Mouse (Mus musculus) adrenal gland (tissue): ENCODE measurements around the gene Klhl22.

Source experiments
- intact Hi-C: fragments of 180-260 bp; cut with DNase I; formaldehyde crosslinking; loops from one replicate; pipeline ENCODE4 v1.15.1; 2025

Gene Klhl22

DNA sequence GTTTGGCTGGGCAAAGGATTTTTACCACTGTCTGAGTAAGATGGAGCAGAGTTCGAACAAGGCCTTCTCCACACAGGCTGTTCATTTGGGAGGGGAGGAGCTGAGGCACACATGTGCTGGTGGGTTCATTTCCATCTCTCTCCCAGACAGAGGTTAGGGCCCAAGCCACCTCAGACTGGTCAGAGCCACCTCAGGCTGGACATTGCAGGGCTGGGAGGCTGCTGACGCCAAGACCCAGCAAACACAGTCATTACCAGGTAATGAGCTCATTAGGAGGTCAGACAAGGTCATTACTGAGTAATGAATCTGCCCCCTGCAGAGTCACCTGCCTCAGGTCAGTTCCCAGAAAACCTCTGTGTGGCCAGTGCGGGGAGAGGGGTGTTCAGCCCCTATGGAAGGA lies 69.4 kb downstream of the Klhl22 start:
- intact Hi-C loops, result no loop called here

DNA sequence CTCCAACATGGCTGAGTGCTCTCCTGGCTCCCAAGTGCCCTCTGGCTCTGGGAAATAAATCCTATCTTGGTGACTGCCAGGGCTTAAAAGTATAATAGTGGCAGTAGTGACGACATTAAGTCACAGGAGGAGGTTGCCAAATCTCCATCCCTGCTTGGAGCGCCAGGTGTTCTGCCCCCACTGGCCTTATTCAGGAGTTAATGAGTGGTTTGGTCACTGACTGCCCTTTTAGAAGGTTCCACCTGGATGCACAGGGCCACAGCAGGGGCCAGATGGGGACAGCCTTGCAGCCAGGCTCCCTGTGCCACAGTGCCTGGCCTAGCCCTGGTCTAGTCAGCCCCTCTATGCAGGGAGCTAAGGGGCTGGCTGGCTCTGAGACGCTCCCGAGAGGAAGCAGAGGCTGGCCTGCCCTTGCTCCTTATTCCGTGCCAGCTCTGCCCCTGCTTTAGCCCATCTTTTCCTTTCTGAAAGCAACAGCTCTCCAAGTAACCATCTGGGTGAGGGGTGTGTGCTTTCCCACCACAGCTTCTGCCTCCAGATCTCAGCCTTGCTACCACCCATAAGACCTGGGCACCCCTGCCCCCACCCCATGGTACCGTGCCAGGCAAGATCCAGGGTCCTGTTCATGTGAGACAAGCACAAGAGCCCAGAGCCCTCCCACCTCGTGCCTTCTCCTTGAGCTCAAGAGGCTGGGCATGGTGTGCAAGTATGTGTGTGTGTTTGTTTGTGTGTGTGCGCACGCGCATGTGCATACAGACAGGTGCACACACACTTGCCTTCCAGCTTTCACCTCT lies 71.2 kb downstream of the Klhl22 start:
- intact Hi-C loops, result no loop called here

DNA sequence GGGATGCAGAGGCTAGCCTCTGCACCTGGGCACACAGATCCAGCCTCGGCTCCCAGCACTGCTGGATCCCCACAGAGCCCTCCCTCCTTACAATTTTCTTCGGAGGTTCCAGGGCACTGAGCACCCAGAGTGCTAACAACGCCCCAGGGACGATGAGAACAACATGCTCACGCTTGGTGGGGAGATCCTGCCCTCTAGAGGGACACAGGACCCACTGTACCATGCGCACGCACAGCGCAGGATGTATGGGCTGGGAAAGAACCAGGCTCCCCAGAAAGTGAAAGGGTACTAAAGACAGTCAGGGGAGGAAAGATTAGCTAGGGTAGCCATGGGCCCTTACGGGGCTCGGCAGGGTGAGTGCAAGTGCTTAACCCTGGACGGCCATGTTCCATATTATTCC lies 72.4 kb downstream of the Klhl22 start:
- intact Hi-C loops, result no loop called here

DNA sequence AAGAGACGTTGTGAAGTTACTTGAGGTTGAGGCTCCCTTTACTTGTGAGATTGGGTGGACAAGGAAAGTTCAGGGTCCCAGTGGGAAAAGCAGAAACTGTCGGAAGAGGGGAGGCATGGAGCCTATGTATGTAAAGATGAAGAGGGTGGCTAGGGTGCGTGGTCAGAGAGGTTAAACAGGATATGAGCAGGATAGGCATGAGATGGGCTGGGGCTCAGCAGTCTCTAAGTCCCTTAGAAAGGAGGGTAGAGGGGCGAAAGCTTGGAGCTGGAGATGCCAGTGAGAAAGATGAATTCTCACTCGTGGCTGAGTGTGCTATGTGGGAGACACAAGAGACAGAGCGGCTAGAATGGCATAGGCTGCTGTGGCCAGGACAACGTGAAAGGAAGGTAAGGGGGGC lies 73.4 kb downstream of the Klhl22 start, which contains the start of gene B830017H08Rik:
TSS of gene B830017H08Rik (plus strand) at position 301 of the 400 bp plus-strand sequence.
- intact Hi-C loops, result no loop called here

DNA sequence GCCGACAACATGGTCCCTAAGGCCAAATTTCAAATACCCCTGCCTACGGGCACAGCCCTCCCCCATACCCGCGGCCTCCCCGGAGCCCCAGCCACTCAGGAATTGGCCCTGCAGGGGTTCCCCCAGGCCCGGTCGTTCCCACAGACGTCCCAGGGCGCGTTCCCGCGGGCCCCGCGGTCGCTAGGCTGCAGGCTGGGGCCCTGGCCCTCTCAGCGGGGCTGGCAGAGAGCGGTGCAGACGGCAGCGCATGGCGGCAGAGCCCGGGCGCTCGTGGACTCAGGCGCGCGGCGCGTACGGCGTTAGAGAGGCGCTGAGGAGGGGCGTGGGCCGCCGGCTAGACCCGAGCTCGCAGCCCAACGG lies 73.9 kb downstream of the Klhl22 start:
- intact Hi-C loops, result no loop called here

DNA sequence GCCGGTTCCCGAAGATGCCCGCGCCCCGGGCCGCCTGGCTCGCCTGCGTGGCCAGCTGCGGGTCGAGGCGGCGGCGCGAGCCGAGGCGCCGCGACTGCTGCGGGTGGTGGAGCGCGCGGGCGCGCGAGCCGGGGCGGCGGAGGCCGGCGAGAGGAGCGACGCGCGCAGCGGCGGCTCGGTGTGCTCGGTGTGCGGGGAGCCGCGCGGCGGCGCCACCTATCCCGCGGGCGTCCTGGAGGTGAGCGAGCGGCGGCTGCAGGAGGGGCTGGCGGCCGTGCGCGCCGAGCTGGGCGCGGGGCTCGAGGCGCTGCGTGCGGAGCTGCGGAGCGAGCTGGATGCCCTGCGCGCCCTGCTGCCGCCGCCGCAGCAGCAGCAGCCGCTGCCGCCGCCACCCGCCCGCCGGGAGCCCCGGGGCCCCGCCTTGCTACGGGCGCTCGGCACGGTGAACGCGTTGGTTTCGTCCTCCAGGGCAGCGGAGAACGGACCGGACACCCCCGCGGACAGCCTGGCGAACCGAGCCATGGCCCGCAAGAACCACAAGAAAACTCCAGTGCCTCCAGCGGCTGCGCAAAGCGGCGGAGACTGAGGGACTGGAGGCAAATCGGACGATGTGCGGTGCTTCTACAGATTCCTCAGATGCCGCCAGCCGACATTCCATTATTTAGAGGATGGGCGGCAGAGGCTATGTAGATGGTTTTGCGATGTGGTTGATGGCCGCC lies 74.4 kb downstream of the Klhl22 start:
- intact Hi-C loops, result no loop called here

DNA sequence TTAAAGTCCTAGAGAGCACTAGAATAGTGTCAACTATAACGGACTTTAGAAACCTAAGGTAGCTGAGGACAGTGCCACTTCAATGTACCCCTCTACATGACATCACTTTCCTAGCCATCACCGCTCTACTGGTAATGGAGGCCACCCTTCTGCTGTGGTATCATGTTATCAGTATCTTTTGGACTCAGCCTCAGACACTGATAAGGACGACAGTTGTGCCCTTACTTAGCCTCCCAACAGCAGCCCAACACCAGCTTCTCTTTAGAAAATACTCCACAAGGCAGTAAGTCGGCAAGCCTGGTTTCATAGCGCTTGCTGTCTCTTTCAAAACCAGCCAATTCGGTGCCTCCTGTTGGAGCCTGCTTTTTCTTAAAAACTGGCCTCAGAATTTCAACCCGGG lies 75.1 kb downstream of the Klhl22 start:
- intact Hi-C loops, result no loop called here

DNA sequence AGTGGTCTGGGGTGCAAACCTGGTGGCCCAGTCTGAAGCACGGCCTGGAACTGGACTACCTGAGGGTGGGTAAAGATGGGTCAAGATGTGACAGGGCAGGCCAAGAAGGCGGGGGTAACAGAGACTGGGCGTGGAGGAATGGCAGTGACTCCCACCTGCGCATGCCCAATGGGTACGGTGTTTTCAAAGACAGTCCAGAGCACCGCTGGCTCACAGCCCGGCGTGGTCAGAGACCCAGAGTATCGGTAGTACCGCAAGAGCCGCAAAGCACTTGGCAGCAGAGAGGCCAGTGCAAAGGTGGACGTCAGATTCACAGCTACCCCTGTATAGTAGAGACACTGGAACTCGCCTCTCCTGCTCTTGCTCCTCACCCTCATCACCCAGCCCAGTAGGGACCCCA lies 76.1 kb downstream of the Klhl22 start:
- intact Hi-C loops, result no loop called here

DNA sequence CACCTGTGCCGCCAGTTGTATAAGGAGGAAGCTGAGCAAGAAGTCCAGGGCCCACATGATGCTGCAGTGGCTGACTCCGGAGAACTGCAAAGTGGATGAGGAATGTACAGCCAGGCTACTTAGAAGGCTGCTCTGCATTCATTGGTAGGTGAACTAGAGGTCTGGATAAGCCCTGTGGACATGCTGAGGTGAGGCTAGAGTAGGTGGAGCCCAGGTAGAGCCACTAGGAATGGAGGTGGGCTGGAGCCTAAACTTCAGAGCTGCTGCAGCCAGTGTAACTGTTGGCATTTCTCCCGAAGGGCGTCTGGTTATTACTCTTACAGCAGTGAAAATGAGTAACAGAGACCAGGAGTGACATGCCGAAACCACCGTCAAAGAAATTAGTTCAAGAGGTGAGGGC lies 78.6 kb downstream of the Klhl22 start, which contains the start of gene Car15:
TSS of gene Car15 (minus strand) at position 314 of the 400 bp plus-strand sequence.
- intact Hi-C loops, result no loop called here

DNA sequence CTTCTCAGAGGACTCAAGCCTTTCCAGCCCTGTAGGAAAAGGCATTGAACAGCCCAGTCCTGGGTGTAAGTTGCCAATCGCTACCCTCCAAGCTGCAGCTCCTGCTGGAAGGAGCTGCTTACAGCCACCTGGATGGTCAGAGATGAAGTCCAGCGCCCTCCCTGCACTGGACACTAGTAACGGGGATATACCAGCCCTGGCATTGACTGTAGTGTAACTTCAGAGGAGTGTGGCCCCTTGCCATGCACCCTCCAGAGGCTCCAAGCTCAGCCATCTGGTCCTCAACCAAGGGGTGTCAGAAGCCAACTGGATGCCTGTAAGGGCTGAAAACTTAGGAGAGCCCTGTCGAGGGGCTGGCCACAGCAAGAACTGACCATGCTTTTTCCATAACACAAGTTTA lies 80.6 kb downstream of the Klhl22 start:
- intact Hi-C loops, result no loop called here

DNA sequence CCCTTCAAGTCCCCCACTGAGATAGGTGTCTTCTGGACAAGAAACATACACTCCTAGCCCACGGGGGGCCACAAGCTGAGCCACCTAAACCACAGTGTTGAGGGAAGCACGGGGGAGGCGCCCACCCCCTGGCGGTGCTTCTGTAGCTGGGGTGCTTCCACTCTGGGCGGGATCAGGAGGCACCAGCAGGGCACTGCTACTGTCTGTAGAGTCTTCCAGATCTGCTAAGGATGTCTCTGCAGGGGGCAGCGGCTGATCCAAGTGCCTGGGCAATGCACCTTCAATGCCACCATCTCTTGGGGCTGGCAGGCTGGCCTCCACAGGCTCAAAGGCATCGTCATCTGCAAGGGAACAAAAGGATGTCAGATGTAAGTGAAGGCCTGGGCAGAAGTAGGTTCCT lies 83.0 kb downstream of the Klhl22 start:
- intact Hi-C loops, result no loop called here
